Mouse (Mus musculus) C2C12 (cell line): Measurements from ENCODE around the gene Vegfb. TPM values are rescaled to one million over a fixed set of nuclear protein-coding genes. Genes with fewer than 3 reads are reported as not detected.

Experiments
- H3K27me3 ChIP-seq: one replicate; pipeline ENCODE4 v1.6.1; 2011; ENCODE audit not compliant: control insufficient read depth, insufficient read depth, insufficient read length
- H3K36me3 ChIP-seq: one replicate; pipeline ENCODE4 v1.6.1; 2011; ENCODE audit not compliant: control insufficient read depth, insufficient read depth
- H3K4me3 ChIP-seq: one replicate; pipeline ENCODE4 v1.5.1; 2011; ENCODE audit warnings: mild to moderate bottlenecking, control low read depth; ENCODE audit not compliant: poor library complexity, insufficient read depth, severe bottlenecking
- H3K79me2 ChIP-seq: one replicate; pipeline ENCODE4 v1.6.1; 2011; ENCODE audit not compliant: control insufficient read depth, insufficient read depth
- H3K79me3 ChIP-seq: one replicate; pipeline ENCODE4 v1.6.1; 2011; ENCODE audit warnings: low read depth, control low read depth
- H3ac ChIP-seq: one replicate; pipeline ENCODE3; 2011; ENCODE audit warnings: low read depth; ENCODE audit not compliant: control insufficient read depth, insufficient read length
- CEBPB ChIP-seq: IDR thresholded peaks from one replicate; pipeline ENCODE4 v1.6.1; 2011; ENCODE audit warnings: low read depth, mild to moderate bottlenecking, control low read depth, moderate library complexity
- CTCF ChIP-seq: IDR thresholded peaks from one replicate; pipeline ENCODE4 v1.5.1; 2011; ENCODE audit not compliant: control insufficient read depth, insufficient read depth, insufficient read length
- FOSL1 ChIP-seq: IDR thresholded peaks from one replicate; pipeline ENCODE4 v1.8.0; 2011; ENCODE audit warnings: mild to moderate bottlenecking, low read length; ENCODE audit not compliant: poor library complexity, insufficient read depth, severe bottlenecking
- MAX ChIP-seq: IDR thresholded peaks from one replicate; pipeline ENCODE4 v1.6.1; 2011; ENCODE audit warnings: mild to moderate bottlenecking, control low read depth
- MYOD1 ChIP-seq: IDR thresholded peaks from one replicate; pipeline ENCODE4 v1.6.1; 2011; ENCODE audit warnings: low read depth; ENCODE audit not compliant: control insufficient read depth, insufficient read length
- MYOG ChIP-seq: IDR thresholded peaks from one replicate; pipeline ENCODE4 v1.6.1; 2011; ENCODE audit not compliant: control insufficient read depth, insufficient read length; ENCODE audit errors: extremely low read depth
- USF1 ChIP-seq: IDR thresholded peaks from one replicate; pipeline ENCODE4 v1.6.1; 2011; ENCODE audit warnings: low read depth, mild to moderate bottlenecking, control low read depth, moderate library complexity
- polyA plus RNA-seq: library from polyadenylated mRNA; unstranded; fragments of >200 nt; fragmentation: generic; extraction: Trizol; gene quantifications from one replicate; pipeline ENCODE4 v1.2.1, GENCODE M21; 2012; ENCODE audit warnings: missing spikeins

The Vegfb gene
- polyA plus RNA-seq, 1 experiment, result 37.7 TPM

- TF ChIP-seq MAX (no peak), FOSL1 (no peak), CEBPB (no peak), USF1 (no peak), CTCF (no peak), MYOG (no peak), MYOD1 (no peak)
- no peak overlapping the region for H3K4me3 ChIP-seq
- no peaks in the 10 kb centered on the region for H3K27me3 ChIP-seq
- no peak overlapping the region for H3ac ChIP-seq
- H3K36me3 ChIP-seq, result peaks cover 53% of the 10 kb centered on the region
- H3K79me2 ChIP-seq, result no peaks in the 10 kb centered on the region
- no peaks in the 10 kb centered on the region for H3K79me3 ChIP-seq
Measured at GRCm38 (mm10) chr19:7018546-7018945, 31.1 kb upstream of the Vegfb start.

- H3ac ChIP-seq, result no peak overlapping the region
- no peaks in the 10 kb centered on the region for H3K79me3 ChIP-seq
- TF ChIP-seq MYOD1 (no peak), MYOG (no peak), USF1 (no peak), CEBPB (no peak), CTCF (no peak), MAX (no peak), FOSL1 (no peak)
- no peaks in the 10 kb centered on the region for H3K79me2 ChIP-seq
- no peaks in the 10 kb centered on the region for H3K27me3 ChIP-seq
- no peak overlapping the region for H3K4me3 ChIP-seq
- H3K36me3 ChIP-seq, result peaks cover 50% of the 10 kb centered on the region
Measured at GRCm38 (mm10) chr19:7017541-7018457, 30.3 kb upstream of the Vegfb start.

- peaks cover 19% of the 10 kb centered on the region for H3K36me3 ChIP-seq
- no peaks in the 10 kb centered on the region for H3K79me2 ChIP-seq
- no peak overlapping the region for H3K4me3 ChIP-seq
- no peak overlapping the region for H3ac ChIP-seq
- no peaks in the 10 kb centered on the region for H3K79me3 ChIP-seq
- H3K27me3 ChIP-seq, result no peaks in the 10 kb centered on the region
- TF ChIP-seq MAX (no peak), FOSL1 (no peak), CEBPB (no peak), MYOD1 (no peak), CTCF (no peak), MYOG (no peak), USF1 (no peak)
Measured at GRCm38 (mm10) chr19:7014481-7015135, 27.2 kb upstream of the Vegfb start.

- H3K79me2 ChIP-seq, result no peaks in the 10 kb centered on the region
- H3K79me3 ChIP-seq, result no peaks in the 10 kb centered on the region
- no peak overlapping the region for H3ac ChIP-seq
- TF ChIP-seq FOSL1 (no peak), USF1 (no peak), CTCF (no peak), MYOG (no peak), MAX (no peak), CEBPB (no peak), MYOD1 (no peak)
- peaks cover 17% of the 10 kb centered on the region for H3K36me3 ChIP-seq
- H3K4me3 ChIP-seq, result no peak overlapping the region
- no peaks in the 10 kb centered on the region for H3K27me3 ChIP-seq
Measured at GRCm38 (mm10) chr19:7013984-7014383, 26.5 kb upstream of the Vegfb start.

- Histone ChIP-seq H3K79me2 (no peaks in the 10 kb centered on the region), H3K79me3 (no peaks in the 10 kb centered on the region), H3K4me3 (no peak overlapping the region), H3K27me3 (no peaks in the 10 kb centered on the region), H3ac (no peak overlapping the region), H3K36me3 (peaks cover 12% of the 10 kb centered on the region)
- TF ChIP-seq CTCF (no peak), USF1 (no peak), MAX (no peak), CEBPB (no peak)
Measured at GRCm38 (mm10) chr19:7012426-7012825, 25.0 kb upstream of the Vegfb start.
